Mouse (Mus musculus) midbrain, embryonic 16.5 days (tissue): Measurements from ENCODE around the gene Isl1. TPM values are rescaled to one million over a fixed set of nuclear protein-coding genes. Genes with fewer than 3 reads are reported as not detected.

Experiments
- ATAC-seq: fragments of 200-750 bp; cut with Nextera tagmentation; 2 replicates; pipeline ENCODE4 v1.8.0; 2017; ENCODE audit warnings: moderate TSS enrichment
- H3K27ac ChIP-seq: fragments of 300-500 bp; sonication (generic); 2 replicates; pipeline ENCODE4 v1.5.1; 2014; ENCODE audit warnings: mild to moderate bottlenecking, low read length, mixed read lengths
- H3K27me3 ChIP-seq: fragments of 300-500 bp; sonication (generic); 2 replicates; pipeline ENCODE4 v1.6.1; 2014; ENCODE audit warnings: low read depth, low read length, mixed read lengths; ENCODE audit not compliant: control insufficient read depth, insufficient read depth
- H3K36me3 ChIP-seq: fragments of 300-500 bp; sonication (generic); 2 replicates; pipeline ENCODE4 v1.6.1; 2014; ENCODE audit warnings: mild to moderate bottlenecking, low read length, moderate library complexity, mixed read lengths; ENCODE audit not compliant: control insufficient read depth, insufficient read depth
- H3K4me1 ChIP-seq: fragments of 300-500 bp; sonication (generic); 2 replicates; pipeline ENCODE4 v1.6.1; 2014; ENCODE audit warnings: mild to moderate bottlenecking, low read length, mixed read lengths; ENCODE audit not compliant: control insufficient read depth, insufficient read depth
- H3K4me2 ChIP-seq: fragments of 300-500 bp; sonication (generic); 2 replicates; pipeline ENCODE4 v1.6.1; 2014; ENCODE audit warnings: mild to moderate bottlenecking, low read length, mixed read lengths
- H3K4me3 ChIP-seq: fragments of 300-500 bp; sonication (generic); 2 replicates; pipeline ENCODE4 v1.5.1; 2014; ENCODE audit warnings: low read depth, mild to moderate bottlenecking, low read length, moderate library complexity, mixed read lengths
- H3K9ac ChIP-seq: fragments of 300-500 bp; sonication (generic); 2 replicates; pipeline ENCODE4 v1.6.1; 2014; ENCODE audit warnings: low read depth, low read length, mixed read lengths
- H3K9me3 ChIP-seq: fragments of 300-500 bp; sonication (generic); replicated peaks from 2 replicates; pipeline ENCODE4 v1.6.1; 2014; ENCODE audit warnings: mild to moderate bottlenecking, low read length, mixed read lengths; ENCODE audit not compliant: control insufficient read depth, poor library complexity, severe bottlenecking
- WGBS: fragments of 180-500 bp; shearing (Covaris S2); extraction: QIAGEN DNeasy Blood & Tissue Kit; methylation state at CpG from one replicate; pipeline ENCODE4 v1.1.7; 2014; 5-methylcytosine and 5-hydroxymethylcytosine counted together
- polyA plus RNA-seq: library from polyadenylated mRNA; unstranded; fragments of >200 nt; fragmentation: Nextera tagmentation; extraction: Ambion mirVana; gene quantifications from 2 replicates; pipeline ENCODE4 v1.2.1, GENCODE M21; 2015

Gene Isl1
- polyA plus RNA-seq, 1 experiment from 2014 or later, result 25.5 TPM

DNA sequence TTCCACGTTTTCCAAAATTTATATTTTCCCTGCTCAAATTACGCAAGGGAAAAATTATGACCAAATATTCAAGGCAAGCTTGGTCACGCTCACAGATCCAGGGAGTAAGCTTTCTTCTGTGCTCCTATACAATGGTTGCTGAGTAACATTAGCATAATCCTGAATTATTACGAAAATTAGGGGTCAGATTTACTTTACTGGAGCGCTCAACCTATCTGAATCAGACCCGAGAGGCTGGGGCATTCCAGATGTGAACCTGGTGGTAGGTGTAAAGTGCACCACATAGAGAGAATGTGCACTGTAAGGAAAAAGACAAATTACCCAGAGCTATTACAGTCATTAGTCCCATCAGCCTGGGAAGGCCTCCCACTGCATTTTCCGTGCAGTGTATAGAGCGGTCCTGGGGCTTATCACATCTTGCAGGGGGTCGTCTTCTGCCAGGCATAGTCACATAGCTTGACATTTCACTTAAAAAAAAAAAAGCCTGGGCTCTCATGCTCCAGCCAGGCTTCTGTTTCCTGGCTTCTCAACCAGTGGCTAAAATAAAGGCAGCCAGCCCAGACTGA is 30.2 kb downstream of the Isl1 start:
- no peaks in the 10 kb centered on the region; the same call in 1 of the 2 replicates for H3K4me1 ChIP-seq
- 0 out of 2 replicates have a peak, but pooled peaks cover 2% of the 10 kb centered on the region for H3K27me3 ChIP-seq
- no peak overlapping the region for H3K4me3 ChIP-seq
- H3K36me3 ChIP-seq, result no peaks in the 10 kb centered on the region
- H3K4me2 ChIP-seq, result no peak overlapping the region
- H3K9me3 ChIP-seq, result no peaks in the 10 kb centered on the region
- no peak overlapping the region for H3K27ac ChIP-seq
- H3K9ac ChIP-seq, result no peak overlapping the region
- WGBS, result 31% methylated on average over 9 of the region's 9 CpGs
- peak; percentile 66; the same call in 1 of the 2 replicates for ATAC-seq
